8 mouse cellular contexts compared by ENCODE assay signal in the genomic region with DNA sequence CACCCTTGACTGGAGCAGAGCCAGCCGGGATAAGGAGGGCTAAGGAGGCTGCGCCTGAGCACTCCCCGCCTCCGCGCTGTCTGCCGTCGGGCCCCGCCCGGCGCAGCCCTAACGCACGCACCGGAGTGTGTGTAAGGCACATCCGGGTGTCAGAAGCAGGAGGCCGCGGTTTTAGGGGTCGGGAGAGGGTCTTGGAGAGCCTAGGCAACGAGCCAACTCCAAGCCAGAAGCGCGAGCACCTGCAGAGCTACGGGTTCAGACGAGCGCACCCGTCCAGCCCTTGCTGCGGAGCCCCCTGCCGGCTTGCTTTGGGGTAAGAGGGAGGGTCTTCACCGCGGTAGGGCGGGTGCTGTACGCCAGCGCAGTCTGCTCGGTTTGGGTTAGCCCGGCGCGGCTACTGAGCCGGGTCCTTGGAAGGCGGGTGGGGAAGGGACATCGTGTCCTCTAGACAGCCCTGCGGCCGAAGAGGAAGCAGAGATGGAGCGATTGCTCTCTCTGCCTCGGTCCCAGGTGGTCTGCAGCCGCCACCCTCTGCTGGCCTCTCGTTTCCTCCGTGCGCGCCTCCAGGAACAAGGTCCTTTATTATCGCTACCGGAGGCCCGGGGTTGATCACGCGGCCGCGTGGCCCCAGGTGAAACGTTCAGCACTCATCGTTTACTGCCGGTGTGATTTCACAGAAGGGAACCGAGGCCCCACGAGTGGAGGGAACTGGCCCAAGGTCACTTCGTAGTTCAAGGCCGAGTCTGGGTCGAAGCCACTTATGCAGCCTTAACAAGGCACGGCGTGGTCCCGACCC. TPM values are rescaled to one million over a fixed set of nuclear protein-coding genes. Genes with fewer than 3 reads are reported as not detected.
A peak's percentile ranks its signal among the peaks of the same experiment; 100 is the strongest.
DNase-seq lines count a peak whose midpoint lies in the region; ATAC-seq and TF ChIP-seq lines count a peak whose summit lies in the region.

No protein-coding gene starts in this region.

- H3K4me1 ChIP-seq in bone marrow, adult 2 months (ENCODE audit: control insufficient read depth, insufficient read depth, low read length): peaks cover 2% of the 10 kb centered on the region; the same call in 1 of the 2 replicates
- peaks cover 32% of the 10 kb centered on the region for H3K4me1 ChIP-seq in embryonic facial prominence, embryonic 15.5 days
- peaks cover 28% of the 10 kb centered on the region for H3K4me1 ChIP-seq in hindbrain, embryonic 10.5 days (replicated peaks)
- H3K4me1 ChIP-seq in lung, embryonic 15.5 days: peaks cover 26% of the 10 kb centered on the region

- H3K36me3 ChIP-seq in embryonic facial prominence, embryonic 15.5 days: no peaks in the 10 kb centered on the region
- no peaks in the 10 kb centered on the region for H3K36me3 ChIP-seq in hindbrain, embryonic 10.5 days
- H3K36me3 ChIP-seq in lung, embryonic 15.5 days: no peaks in the 10 kb centered on the region

- H3K9ac ChIP-seq in embryonic facial prominence, embryonic 15.5 days: peak overlapping the region; percentile 45
- H3K9ac ChIP-seq in lung, embryonic 15.5 days: peak overlapping the region; percentile 25; the same call in 1 of the 2 replicates

- peaks cover 14% of the 10 kb centered on the region; the same call in 1 of the 2 replicates for H3K27me3 ChIP-seq in embryonic facial prominence, embryonic 15.5 days
- H3K27me3 ChIP-seq in hindbrain, embryonic 10.5 days (ENCODE audit: insufficient read depth, poor library complexity, severe bottlenecking): peaks cover 44% of the 10 kb centered on the region
- peaks cover 36% of the 10 kb centered on the region for H3K27me3 ChIP-seq in lung, embryonic 15.5 days

- no peaks in the 10 kb centered on the region for H3K9me3 ChIP-seq in embryonic facial prominence, embryonic 15.5 days (replicated peaks)
- no peaks in the 10 kb centered on the region for H3K9me3 ChIP-seq in hindbrain, embryonic 10.5 days
- no peaks in the 10 kb centered on the region for H3K9me3 ChIP-seq in lung, embryonic 15.5 days

- H3K27ac ChIP-seq in bone marrow, adult 2 months (ENCODE audit: control insufficient read depth, insufficient read depth, low read depth, low read length, poor library complexity): no peak overlapping the region; the same call in 1 of the 2 replicates
- H3K27ac ChIP-seq in embryonic facial prominence, embryonic 15.5 days (replicated peaks): peak overlapping the region; percentile 74
- peak overlapping the region; percentile 91 for H3K27ac ChIP-seq in hindbrain, embryonic 10.5 days
- H3K27ac ChIP-seq in lung, embryonic 15.5 days: no peak overlapping the region

- TF ChIP-seq POLR2A in bone marrow, adult 2 months (IDR thresholded peaks at IDR 0.05; ENCODE audit: borderline replicate concordance, control insufficient read depth, low read depth, low read length): no peak

- peak overlapping the region; percentile 47 for H3K4me3 ChIP-seq in bone marrow, adult 2 months (replicated peaks; ENCODE audit: control insufficient read depth, low read depth, low read length)
- H3K4me3 ChIP-seq in embryonic facial prominence, embryonic 15.5 days (replicated peaks): peak overlapping the region; percentile 64
- peak overlapping the region; percentile 73 for H3K4me3 ChIP-seq in hindbrain, embryonic 10.5 days
- H3K4me3 ChIP-seq in lung, embryonic 15.5 days: peak overlapping the region; percentile 54

- peak overlapping the region; percentile 98 for H3K4me2 ChIP-seq in embryonic facial prominence, embryonic 15.5 days (replicated peaks)
- peak overlapping the region; percentile 95 for H3K4me2 ChIP-seq in lung, embryonic 15.5 days

- peak; percentile 41; the same call in 1 of the 2 replicates for ATAC-seq in embryonic facial prominence, embryonic 15.5 days (ENCODE audit: insufficient number of reproducible peaks, low FRiP score, low TSS enrichment, low read depth)
- ATAC-seq in lung, embryonic 15.5 days (ENCODE audit: borderline replicate concordance, extremely low read depth, low FRiP score, low TSS enrichment): peak; percentile 25; the same call in 1 of the 2 replicates

- DNase-seq in CD8-positive naive resting alpha-beta T cell, adult 2 months (ENCODE audit: low read depth in 2 of 2, low spot score in 2 of 2): peak; percentile 55 to 69
- peak; percentile 71 for DNase-seq in hindbrain, embryonic 10.5 days (ENCODE audit: low spot score)
- DNase-seq in layer of hippocampus, postnatal 10 days (ENCODE audit: low spot score in 2 of 2): peak; percentile 79 to 86
- peak; percentile 35 for DNase-seq in ovary, postnatal 36 days (ENCODE audit: low spot score)
- peak; percentile 85 for DNase-seq in thymus, postnatal 14 days

- WGBS in bone marrow, adult 2 months: under 1% methylated on average over 65 of the region's 65 CpGs
- under 1% methylated on average over 65 of the region's 65 CpGs for WGBS in embryonic facial prominence, embryonic 15.5 days
- WGBS in hindbrain, embryonic 10.5 days: under 1% methylated on average over 65 of the region's 65 CpGs
- WGBS in lung, embryonic 15.5 days: under 1% methylated on average over 65 of the region's 65 CpGs

- no peak for TF ChIP-seq CTCF in bone marrow, adult 2 months (IDR thresholded peaks at IDR 0.05; ENCODE audit: control insufficient read depth, insufficient read depth, low read length)

RNA-seq across cellular contexts. Expression of gene Bdh1, which starts 6.8 kb away (rescaled TPM):
- polyA plus RNA-seq in bone marrow, adult 2 months (2011; ENCODE audit: insufficient read depth, insufficient read length, low replicate concordance, missing spikeins): 3.2 and 8.1 TPM in 2 replicates
- 41.7 and 42.5 TPM in 2 replicates for polyA plus RNA-seq in embryonic facial prominence, embryonic 15.5 days (2015; fragmentation: Nextera tagmentation; extraction: Ambion mirVana)
- polyA plus RNA-seq in hindbrain, embryonic 10.5 days (2016; fragmentation: Nextera tagmentation; extraction: Ambion mirVana): 14.0 and 28.8 TPM in 2 replicates
- total RNA-seq in layer of hippocampus, postnatal 10 days (2021): 100 to 1,000 TPM; 261 to 306 TPM
- polyA plus RNA-seq in lung, embryonic 15.5 days (2015; fragmentation: Nextera tagmentation; extraction: Ambion mirVana): 6.2 and 7.3 TPM in 2 replicates

Comparison
In these comparisons a context has a peak if more than half of its experiments do, and no peak if none do; other contexts are left out.
1. DNase-seq: peak in every context shown above with its lines; median percentile 85 in thymus, postnatal 14 days; 82 in layer of hippocampus, postnatal 10 days; 71 in hindbrain, embryonic 10.5 days; 62 in CD8-positive naive resting alpha-beta T cell, adult 2 months; 35 in ovary, postnatal 36 days.
2. H3K27ac ChIP-seq: peak in embryonic facial prominence, embryonic 15.5 days (single experiment) and hindbrain, embryonic 10.5 days (single experiment); none in bone marrow, adult 2 months (single experiment) and lung, embryonic 15.5 days (single experiment).
3. Peak in every context shown above with its lines, with median percentiles within 50 percentile points of each other: H3K4me3 ChIP-seq.